12 mouse cellular contexts compared by ENCODE assay signal in genomic region chr2:121676951-121677648, GRCm38 (mm10).
DNase-seq lines count a peak whose midpoint lies in the region; ATAC-seq lines count a peak whose summit lies in the region.
"Had no signal": no experiment of that assay in that cellular context is flagged by ENCODE, and none has a peak within 500 bp of the region (broad histone marks: within the 10 kb centered on the region; RNA-seq: fewer than 3 reads in every experiment).

No protein-coding gene starts in this region.

- H3K36me3 ChIP-seq in midbrain, embryonic 12.5 days, result no peaks in the 10 kb centered on the region
- H3K36me3 ChIP-seq in midbrain, embryonic 10.5 days, result no peaks in the 10 kb centered on the region
- H3K36me3 ChIP-seq in heart, embryonic 14.5 days (ENCODE audit: control insufficient read depth, insufficient read depth, low read length), result no peaks in the 10 kb centered on the region
- no peaks in the 10 kb centered on the region for H3K36me3 ChIP-seq in midbrain, embryonic 16.5 days (ENCODE audit: control insufficient read depth, insufficient read depth, low read length)
- H3K36me3 ChIP-seq: liver, embryonic 13.5 days had no signal

- no peak overlapping the region for H3K9ac ChIP-seq in midbrain, embryonic 12.5 days (replicated peaks)
- no peak overlapping the region for H3K9ac ChIP-seq in heart, embryonic 14.5 days (ENCODE audit: low read length)
- peak overlapping the region; percentile 39; the same call in 1 of the 2 replicates for H3K9ac ChIP-seq in midbrain, embryonic 16.5 days (ENCODE audit: low read depth, low read length)
- H3K9ac ChIP-seq: liver, embryonic 13.5 days had no signal

- H3K27ac ChIP-seq in midbrain, embryonic 12.5 days (replicated peaks), result peak overlapping the region; percentile 22; the same call in 1 of the 2 replicates
- no peak overlapping the region for H3K27ac ChIP-seq in midbrain, embryonic 10.5 days (replicated peaks)
- H3K27ac ChIP-seq in heart, embryonic 14.5 days (replicated peaks in 1 of 2; ENCODE audit: control insufficient read depth in 1 of 2, insufficient read depth in 1 of 2, low read depth in 2 of 2, low read length in 2 of 2), result peak overlapping the region in 1 of 2 experiments; percentile 35; a peak in 2 of 4 replicates
- peak overlapping the region; percentile 45 for H3K27ac ChIP-seq in midbrain, embryonic 16.5 days (ENCODE audit: low read length)
- H3K27ac ChIP-seq: layer of hippocampus, adult 2 months; liver, embryonic 13.5 days had no signal

- intact Hi-C loops in heart, postnatal 25 days (cut with DNase I), result no loop called here

- H3K9me3 ChIP-seq in midbrain, embryonic 12.5 days, result no peaks in the 10 kb centered on the region
- H3K9me3 ChIP-seq in midbrain, embryonic 10.5 days (replicated peaks), result peaks cover under 1% of the 10 kb centered on the region
- H3K9me3 ChIP-seq in heart, embryonic 14.5 days (ENCODE audit: control insufficient read depth, low read length), result no peaks in the 10 kb centered on the region
- no peaks in the 10 kb centered on the region for H3K9me3 ChIP-seq in midbrain, embryonic 16.5 days (replicated peaks; ENCODE audit: control insufficient read depth, low read length, poor library complexity, severe bottlenecking)
- H3K9me3 ChIP-seq: liver, embryonic 13.5 days had no signal

- no peak overlapping the region for H3K4me2 ChIP-seq in midbrain, embryonic 12.5 days (replicated peaks)
- H3K4me2 ChIP-seq in heart, embryonic 14.5 days (ENCODE audit: low read length), result peak overlapping the region; percentile 19
- peak overlapping the region; percentile 23; the same call in 1 of the 2 replicates for H3K4me2 ChIP-seq in midbrain, embryonic 16.5 days (ENCODE audit: low read length)
- H3K4me2 ChIP-seq: liver, embryonic 13.5 days had no signal

- peaks cover 12% of the 10 kb centered on the region; the same call in 1 of the 2 replicates for H3K4me1 ChIP-seq in midbrain, embryonic 12.5 days
- H3K4me1 ChIP-seq in midbrain, embryonic 10.5 days, result peaks cover 16% of the 10 kb centered on the region
- peaks cover 0 to 2% of the 10 kb centered on the region in 2 experiments; a peak in 2 of 4 replicates for H3K4me1 ChIP-seq in heart, embryonic 14.5 days (ENCODE audit: control insufficient read depth in 2 of 2, insufficient read depth in 2 of 2, low read length in 2 of 2)
- peaks cover 15% of the 10 kb centered on the region for H3K4me1 ChIP-seq in midbrain, embryonic 16.5 days (ENCODE audit: control insufficient read depth, insufficient read depth, low read length)
- H3K4me1 ChIP-seq: liver, embryonic 13.5 days had no signal

- 74% methylated on average over 6 of the region's 6 CpGs for WGBS in midbrain, embryonic 12.5 days
- WGBS in midbrain, embryonic 10.5 days, result 75% methylated on average over 6 of the region's 6 CpGs
- WGBS in heart, embryonic 14.5 days, result 21% methylated on average over 6 of the region's 6 CpGs
- 54% methylated on average over 6 of the region's 6 CpGs for WGBS in midbrain, embryonic 16.5 days

- ATAC-seq in midbrain, embryonic 12.5 days (ENCODE audit: low FRiP score, low read depth), result no peak
- peak; percentile 43; the same call in 1 of the 2 replicates for ATAC-seq in heart, embryonic 14.5 days (ENCODE audit: insufficient number of reproducible peaks, insufficient read depth, low FRiP score, low read depth)
- 0 out of 2 replicates have a peak, but pooled peaks have one; percentile 39 for ATAC-seq in midbrain, embryonic 16.5 days

- peak; percentile 22 to 32 for DNase-seq in heart, adult 18-20 months
- no peak for DNase-seq in heart, postnatal 25 days (ENCODE audit: low spot score)
- no peak for DNase-seq in midbrain, embryonic 10.5 days (ENCODE audit: low spot score)
- DNase-seq in B cell, adult 2 months, result no peak
- DNase-seq in adrenal gland, adult 2 months, result no peak
- DNase-seq: cerebellum, adult 11-12 months; kidney, adult 9 months; liver, embryonic 13.5 days had no signal

- no peak overlapping the region for H3K4me3 ChIP-seq in midbrain, embryonic 12.5 days
- H3K4me3 ChIP-seq in midbrain, embryonic 10.5 days, result no peak overlapping the region
- no peak overlapping the region for H3K4me3 ChIP-seq in heart, embryonic 14.5 days (ENCODE audit: control insufficient read depth in 1 of 2, insufficient read depth in 1 of 2, low read depth in 1 of 2, low read length in 2 of 2)
- no peak overlapping the region for H3K4me3 ChIP-seq in midbrain, embryonic 16.5 days (ENCODE audit: low read depth, low read length)
- H3K4me3 ChIP-seq: layer of hippocampus, adult 2 months; liver, embryonic 13.5 days had no signal

- no peaks in the 10 kb centered on the region for H3K27me3 ChIP-seq in midbrain, embryonic 12.5 days
- no peaks in the 10 kb centered on the region for H3K27me3 ChIP-seq in midbrain, embryonic 10.5 days (ENCODE audit: low read depth, poor library complexity, severe bottlenecking)
- H3K27me3 ChIP-seq in heart, embryonic 14.5 days (ENCODE audit: control insufficient read depth, insufficient read depth, low read length), result no peaks in the 10 kb centered on the region
- no peaks in the 10 kb centered on the region for H3K27me3 ChIP-seq in midbrain, embryonic 16.5 days (ENCODE audit: control insufficient read depth, insufficient read depth, low read depth, low read length)
- H3K27me3 ChIP-seq: liver, embryonic 13.5 days had no signal

Comparison
In these comparisons a context has a peak if more than half of its experiments do, and no peak if none do; other contexts are left out.
1. DNase-seq: peak in heart, adult 18-20 months (2 of 2); none in heart, postnatal 25 days (single experiment), midbrain, embryonic 10.5 days (single experiment), B cell, adult 2 months (0 of 2) and adrenal gland, adult 2 months (single experiment).